ENCODE assay signal across 7 mouse cellular contexts in the genomic region with DNA sequence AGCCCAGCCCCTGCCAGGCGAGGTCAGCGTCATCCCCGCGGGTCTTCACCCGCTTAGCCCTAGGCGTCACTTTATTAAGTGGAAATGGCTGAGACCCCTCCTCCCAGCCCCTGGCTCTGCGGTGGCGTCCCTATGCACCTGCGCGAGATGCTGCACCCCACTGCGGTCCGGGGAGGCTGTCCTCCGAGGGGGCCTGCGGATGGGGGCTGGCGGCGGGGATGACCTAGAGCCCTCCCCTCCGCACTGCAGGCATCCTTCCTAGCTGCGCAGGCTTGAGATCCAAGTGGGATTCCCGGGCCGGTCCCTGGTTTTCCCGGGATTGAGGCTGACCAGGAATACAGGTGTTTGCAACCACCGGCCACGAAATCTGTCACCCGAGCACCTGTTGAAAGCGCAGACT. TPM values are rescaled to one million over a fixed set of nuclear protein-coding genes. Genes with fewer than 3 reads are reported as not detected.
DNase-seq lines count a peak whose midpoint lies in the region; ATAC-seq and TF ChIP-seq lines count a peak whose summit lies in the region.

No protein-coding gene starts in this region.

- peak overlapping the region; percentile 76 for H3K9ac ChIP-seq in MEL (ENCODE audit: control insufficient read depth, low read depth, low read length, poor library complexity, severe bottlenecking)
- peak overlapping the region; percentile 80 for H3K9ac ChIP-seq in hindbrain, embryonic 16.5 days (ENCODE audit: low read depth, low read length)

- under 1% methylated on average over 25 of the region's 25 CpGs for WGBS in embryonic facial prominence, embryonic 10.5 days
- under 1% methylated on average over 25 of the region's 25 CpGs for WGBS in hindbrain, embryonic 16.5 days
- WGBS in midbrain, embryonic 10.5 days = under 1% methylated on average over 25 of the region's 25 CpGs

- H3K36me3 ChIP-seq in MEL (ENCODE audit: control insufficient read depth in 1 of 2, insufficient read depth in 2 of 2, low read length in 2 of 2) = no peaks in the 10 kb centered on the region; a peak in 1 of 4 replicates
- peaks cover 19% of the 10 kb centered on the region for H3K36me3 ChIP-seq in embryonic facial prominence, embryonic 10.5 days (replicated peaks)
- H3K36me3 ChIP-seq in hindbrain, embryonic 16.5 days (ENCODE audit: control insufficient read depth, insufficient read depth, low read length) = no peaks in the 10 kb centered on the region; the same call in 1 of the 2 replicates
- H3K36me3 ChIP-seq in midbrain, embryonic 10.5 days = peaks cover 23% of the 10 kb centered on the region

- H3K9me3 ChIP-seq in MEL (replicated peaks; ENCODE audit: insufficient read depth, low read length) = no peaks in the 10 kb centered on the region
- H3K9me3 ChIP-seq in embryonic facial prominence, embryonic 10.5 days = no peaks in the 10 kb centered on the region
- no peaks in the 10 kb centered on the region for H3K9me3 ChIP-seq in hindbrain, embryonic 16.5 days (ENCODE audit: control insufficient read depth, low read length)
- no peaks in the 10 kb centered on the region for H3K9me3 ChIP-seq in midbrain, embryonic 10.5 days (replicated peaks)

- ATAC-seq in hindbrain, embryonic 16.5 days = no peak; the same call in 1 of the 2 replicates

- TF ChIP-seq CTCF in MEL (IDR thresholded peaks at IDR 0.05 in 2 of 3, conservative IDR thresholded peaks at IDR 0.05 in 1 of 3; ENCODE audit: control insufficient read depth in 1 of 3, insufficient read depth in 1 of 3, low read depth in 2 of 3, low read length in 3 of 3, poor library complexity in 1 of 3, severe bottlenecking in 1 of 3) = no peak

- peaks cover 0 to 6% of the 10 kb centered on the region in 2 experiments; a peak in 2 of 4 replicates for H3K4me1 ChIP-seq in MEL (ENCODE audit: control insufficient read depth in 1 of 2, insufficient read depth in 2 of 2, low read length in 2 of 2)
- H3K4me1 ChIP-seq in embryonic facial prominence, embryonic 10.5 days = peaks cover 20% of the 10 kb centered on the region
- H3K4me1 ChIP-seq in hindbrain, embryonic 16.5 days (ENCODE audit: control insufficient read depth, insufficient read depth, low read depth, low read length) = peaks cover 9% of the 10 kb centered on the region
- peaks cover 27% of the 10 kb centered on the region for H3K4me1 ChIP-seq in midbrain, embryonic 10.5 days

- no peak for TF ChIP-seq RAD21 in MEL (IDR thresholded peaks at IDR 0.05; ENCODE audit: low read depth, low read length)

- no peak; a peak in 1 of 4 replicates for TF ChIP-seq POLR2A in MEL (IDR thresholded peaks at IDR 0.05; ENCODE audit: control insufficient read depth in 1 of 2, insufficient read depth in 1 of 2, low read depth in 1 of 2, low read length in 2 of 2, poor library complexity in 1 of 2)

- no peak overlapping the region for H3K27ac ChIP-seq in MEL (ENCODE audit: control insufficient read depth, low read depth, low read length)
- peak overlapping the region; percentile 83; the same call in 1 of the 2 replicates for H3K27ac ChIP-seq in embryonic facial prominence, embryonic 10.5 days (replicated peaks)
- peak overlapping the region; percentile 57; the same call in 1 of the 2 replicates for H3K27ac ChIP-seq in hindbrain, embryonic 16.5 days (ENCODE audit: low read depth, low read length)
- H3K27ac ChIP-seq in midbrain, embryonic 10.5 days (replicated peaks) = peak overlapping the region; percentile 83

- TF ChIP-seq EP300 in MEL (IDR thresholded peaks at IDR 0.05; ENCODE audit: low read depth in 1 of 2, low read length in 2 of 2) = no peak

- peak; percentile 40 for DNase-seq in layer of hippocampus, adult 11-12 months (ENCODE audit: low spot score)
- no peak for DNase-seq in layer of hippocampus, postnatal 10 days (ENCODE audit: low spot score in 2 of 2)
- DNase-seq in MEL (ENCODE audit: low read depth, low spot score) = no peak
- DNase-seq in embryonic facial prominence, embryonic 10.5 days (ENCODE audit: low spot score) = no peak
- DNase-seq in midbrain, embryonic 10.5 days (ENCODE audit: low spot score) = no peak
- no peak for DNase-seq in c-Kit-positive CD71-positive TER-119-positive erythroid progenitor cells, embryonic 14.5 days (ENCODE audit: low spot score)

- H3K4me2 ChIP-seq in hindbrain, embryonic 16.5 days (ENCODE audit: low read length) = peak overlapping the region; percentile 100

- H3K4me3 ChIP-seq in MEL (ENCODE audit: control insufficient read depth in 1 of 2, insufficient read depth in 1 of 2, low read depth in 2 of 2, low read length in 2 of 2) = peak overlapping the region; percentile 96 to 98
- H3K4me3 ChIP-seq in embryonic facial prominence, embryonic 10.5 days = peak overlapping the region; percentile 80
- H3K4me3 ChIP-seq in hindbrain, embryonic 16.5 days (ENCODE audit: low read length) = peak overlapping the region; percentile 82
- peak overlapping the region; percentile 85 for H3K4me3 ChIP-seq in midbrain, embryonic 10.5 days

- H3K79me2 ChIP-seq in MEL (ENCODE audit: control insufficient read depth, insufficient read depth, low read length, poor library complexity) = peaks cover 2% of the 10 kb centered on the region; the same call in 1 of the 2 replicates

- no peaks in the 10 kb centered on the region for H3K27me3 ChIP-seq in MEL (ENCODE audit: control insufficient read depth in 1 of 2, insufficient read depth in 2 of 2, low read length in 2 of 2)
- H3K27me3 ChIP-seq in embryonic facial prominence, embryonic 10.5 days (replicated peaks; ENCODE audit: low read depth, poor library complexity, severe bottlenecking) = no peaks in the 10 kb centered on the region
- no peaks in the 10 kb centered on the region for H3K27me3 ChIP-seq in hindbrain, embryonic 16.5 days (replicated peaks; ENCODE audit: control insufficient read depth, insufficient read depth, low read length)
- no peaks in the 10 kb centered on the region for H3K27me3 ChIP-seq in midbrain, embryonic 10.5 days (ENCODE audit: low read depth, poor library complexity, severe bottlenecking)

TF ChIP-seq in MEL, 35 proteins besides CTCF, POLR2A, EP300 and RAD21:
- TF ChIP-seq TAL1 (IDR thresholded peaks at IDR 0.05; ENCODE audit: low read length) (no peak), GATA1 (IDR thresholded peaks at IDR 0.05; ENCODE audit: low read depth, low read length) (no peak), TCF12 (IDR thresholded peaks at IDR 0.05; ENCODE audit: low read depth, low read length) (no peak), UBTF (IDR thresholded peaks at IDR 0.05; ENCODE audit: borderline replicate concordance, insufficient read depth, low read depth, low read length) (no peak)
TF ChIP-seq in MEL: peak in this region for 0.

RNA-seq across cellular contexts. Expression of a gene that starts 0.4 kb away (rescaled TPM):
- total RNA-seq in layer of hippocampus, postnatal 10 days (2021) = 10 to 100 TPM; 38.2 to 41.7 TPM
- 0.92 and 1.2 TPM in 2 replicates for total RNA-seq in MEL (2012; rRNA removed)
- 1 to 10 TPM in 1 of 2 experiments, not detected in 1; 2.4 TPM for polyA plus RNA-seq in MEL (2012; ENCODE audit: insufficient read depth in 1 of 2, insufficient read length in 2 of 2, low read depth in 1 of 2, low replicate concordance in 2 of 2, missing spikeins in 1 of 2)
- polyA plus RNA-seq in embryonic facial prominence, embryonic 10.5 days (2016; fragmentation: Nextera tagmentation; extraction: Ambion mirVana) = 2.6 and 2.9 TPM in 2 replicates
- polyA plus RNA-seq in hindbrain, embryonic 16.5 days (2015; fragmentation: Nextera tagmentation; extraction: Ambion mirVana) = 37.2 and 48.9 TPM in 2 replicates
- 3.4 and 4.4 TPM in 2 replicates for polyA plus RNA-seq in midbrain, embryonic 10.5 days (2016; fragmentation: Nextera tagmentation; extraction: Ambion mirVana)

RNA-seq across cellular contexts. Expression of a gene that starts 0.6 kb away (rescaled TPM):
- 10 to 100 TPM; 21.3 to 23.4 TPM for total RNA-seq in layer of hippocampus, postnatal 10 days (2021)
- 10.2 and 10.3 TPM in 2 replicates for total RNA-seq in MEL (2012; rRNA removed)
- polyA plus RNA-seq in MEL (2012; ENCODE audit: insufficient read depth in 1 of 2, insufficient read length in 2 of 2, low read depth in 1 of 2, low replicate concordance in 2 of 2, missing spikeins in 1 of 2) = 10 to 100 TPM in 1 of 2 experiments, not detected in 1; 10.9 TPM
- polyA plus RNA-seq in embryonic facial prominence, embryonic 10.5 days (2016; fragmentation: Nextera tagmentation; extraction: Ambion mirVana) = 34.0 and 34.2 TPM in 2 replicates
- polyA plus RNA-seq in hindbrain, embryonic 16.5 days (2015; fragmentation: Nextera tagmentation; extraction: Ambion mirVana) = 36.1 and 39.8 TPM in 2 replicates
- polyA plus RNA-seq in midbrain, embryonic 10.5 days (2016; fragmentation: Nextera tagmentation; extraction: Ambion mirVana) = 35.6 and 40.1 TPM in 2 replicates
